Mouse (Mus musculus): ENCODE results near the gene Ifitm2. TPM values are rescaled to one million over a fixed set of nuclear protein-coding genes. Genes with fewer than 3 reads are reported as not detected.
"Not testable (repeated sequence)": the region's sequence is repeated elsewhere in the genome, so short reads cannot be mapped to it uniquely, and the experiment has no call there.

Gene Ifitm2
- total RNA-seq, 1 experiment = 679 TPM

DNA sequence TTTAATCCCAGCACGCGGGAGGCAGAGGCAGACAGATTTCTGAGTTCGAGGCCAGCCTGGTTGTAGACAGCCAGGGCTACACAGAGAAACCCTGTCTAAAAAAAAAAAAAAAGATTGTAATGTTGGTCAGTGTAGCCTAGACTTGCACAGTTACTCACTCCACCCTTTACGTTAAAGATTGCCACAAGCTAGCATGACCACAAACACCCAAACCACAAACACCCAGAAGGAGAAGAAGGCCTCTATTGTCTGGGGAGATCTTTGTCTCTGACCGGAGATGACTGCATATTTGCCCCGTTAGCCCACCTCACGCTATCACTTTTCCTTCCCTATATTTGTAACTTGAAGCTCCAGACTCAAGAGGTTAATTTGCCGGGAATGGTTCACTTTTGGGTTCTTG, 25.9 kb upstream of the Ifitm2 start:
- no peak overlapping the region for H3K9ac ChIP-seq (ENCODE audit: insufficient read depth, low read depth, low read length, poor library complexity, severe bottlenecking)
- no peak for DNase-seq (ENCODE audit: low read depth, low spot score)
- no peak overlapping the region for H3K27ac ChIP-seq (ENCODE audit: insufficient read depth, low read depth, low read length, poor library complexity, severe bottlenecking)
- no peak overlapping the region for H3K4me3 ChIP-seq (ENCODE audit: insufficient read depth in 1 of 2, low read depth in 1 of 2, low read length in 2 of 2, poor library complexity in 1 of 2, severe bottlenecking in 1 of 2)
- H3K4me1 ChIP-seq (ENCODE audit: control insufficient read depth in 2 of 2, insufficient read depth in 2 of 2, low read length in 2 of 2, poor library complexity in 1 of 2) = peaks cover 2 to 7% of the 10 kb centered on the region in 2 experiments; a peak in 3 of 4 replicates
- in situ Hi-C loops (cut with MboI; ENCODE audit: low sequenced_read_pairs in 2 of 2, unreplicated experiment in 2 of 2) = no loop called here
- H3K36me3 ChIP-seq (ENCODE audit: control insufficient read depth, insufficient read depth, low read length, poor library complexity, severe bottlenecking) = no peaks in the 10 kb centered on the region
- no peaks in the 10 kb centered on the region for H3K9me3 ChIP-seq (ENCODE audit: control insufficient read depth, insufficient read depth, low read depth, low read length)
- TF ChIP-seq HCFC1 (IDR thresholded peaks at IDR 0.05; ENCODE audit: borderline replicate concordance, insufficient read depth, low read length) (no peak), ZC3H11A (IDR thresholded peaks at IDR 0.05; ENCODE audit: borderline replicate concordance, low read depth, low read length) (no peak), MAFK (IDR thresholded peaks at IDR 0.05; ENCODE audit: insufficient read depth, low read depth, low read length) (no peak), ZNF384 (IDR thresholded peaks at IDR 0.05; ENCODE audit: low read depth, low read length) (no peak), CHD2 (IDR thresholded peaks at IDR 0.05; ENCODE audit: low read depth, low read length) (no peak)

DNA sequence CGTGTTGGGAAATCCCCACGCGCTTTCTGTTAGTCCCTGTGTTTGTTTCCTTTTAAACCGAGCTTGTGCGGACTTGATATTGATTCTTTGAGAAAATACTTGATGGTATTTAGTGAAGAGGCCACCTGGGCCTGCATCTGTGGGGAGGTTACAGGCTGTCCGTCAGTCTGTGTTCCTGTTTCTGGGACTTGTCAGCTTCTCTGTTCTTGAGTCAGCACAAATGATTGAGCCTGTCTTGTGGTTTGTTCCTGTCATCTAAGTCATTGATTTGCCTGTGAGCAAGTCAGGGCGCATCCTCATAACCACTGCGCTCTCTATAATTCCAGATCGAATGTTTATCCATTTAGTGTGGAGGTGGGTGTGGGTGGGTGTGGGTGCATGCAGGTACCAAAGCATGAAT, 20.9 kb upstream of the Ifitm2 start:
- H3K4me3 ChIP-seq (ENCODE audit: insufficient read depth in 1 of 2, low read depth in 1 of 2, low read length in 2 of 2, poor library complexity in 1 of 2, severe bottlenecking in 1 of 2); DNase-seq (ENCODE audit: low read depth, low spot score); H3K9ac ChIP-seq (ENCODE audit: insufficient read depth, low read depth, low read length, poor library complexity, severe bottlenecking); H3K9me3 ChIP-seq (ENCODE audit: control insufficient read depth, insufficient read depth, low read depth, low read length); H3K36me3 ChIP-seq (ENCODE audit: control insufficient read depth, insufficient read depth, low read length, poor library complexity, severe bottlenecking); in situ Hi-C loops (cut with MboI; ENCODE audit: low sequenced_read_pairs in 2 of 2, unreplicated experiment in 2 of 2): not testable (repeated sequence)
- Histone ChIP-seq H3K4me1 (ENCODE audit: control insufficient read depth in 2 of 2, insufficient read depth in 2 of 2, low read length in 2 of 2, poor library complexity in 1 of 2) (peaks cover 14 to 23% of the 10 kb centered on the region in 2 experiments), H3K27ac (ENCODE audit: insufficient read depth, low read depth, low read length, poor library complexity, severe bottlenecking) (peak overlapping the region; percentile 66; the same call in 1 of the 2 replicates)
- 0 out of 2 replicates have a peak, but pooled peaks have one; percentile 20 for TF ChIP-seq MAFK (IDR thresholded peaks at IDR 0.05; ENCODE audit: insufficient read depth, low read depth, low read length)

DNA sequence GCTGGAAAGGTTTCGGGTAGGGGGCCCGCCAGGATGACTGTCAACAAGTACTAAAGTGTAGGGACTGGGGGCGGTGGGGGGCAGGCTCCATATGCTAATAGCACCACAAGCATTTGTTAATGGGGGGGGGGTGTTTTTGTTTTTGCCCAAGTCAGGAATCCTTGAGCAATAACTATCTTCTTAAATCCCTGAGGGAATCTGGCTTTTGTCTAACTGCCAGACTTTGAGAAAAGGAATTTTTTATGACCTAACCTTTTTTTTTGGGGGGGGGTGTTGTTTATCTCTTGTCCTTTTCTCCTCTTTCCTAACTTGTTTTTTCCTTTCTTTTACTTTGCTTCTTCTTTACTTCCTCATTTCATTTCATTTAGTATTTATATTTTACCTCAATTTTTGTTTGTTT, 19.7 kb upstream of the Ifitm2 start:
- Histone ChIP-seq H3K4me3 (ENCODE audit: insufficient read depth in 1 of 2, low read depth in 1 of 2, low read length in 2 of 2, poor library complexity in 1 of 2, severe bottlenecking in 1 of 2) (peak overlapping the region in 1 of 2 experiments; percentile 30; a peak in 1 of 4 replicates), H3K4me1 (ENCODE audit: control insufficient read depth in 2 of 2, insufficient read depth in 2 of 2, low read length in 2 of 2, poor library complexity in 1 of 2) (peaks cover 17 to 32% of the 10 kb centered on the region in 2 experiments), H3K9ac (ENCODE audit: insufficient read depth, low read depth, low read length, poor library complexity, severe bottlenecking) (peak overlapping the region; percentile 20; the same call in 1 of the 2 replicates), H3K27ac (ENCODE audit: insufficient read depth, low read depth, low read length, poor library complexity, severe bottlenecking) (peak overlapping the region; percentile 60), H3K36me3 (ENCODE audit: control insufficient read depth, insufficient read depth, low read length, poor library complexity, severe bottlenecking) (peaks cover 3% of the 10 kb centered on the region; the same call in 1 of the 2 replicates), H3K9me3 (ENCODE audit: control insufficient read depth, insufficient read depth, low read depth, low read length) (no peaks in the 10 kb centered on the region)
- DNase-seq (ENCODE audit: low read depth, low spot score) = no peak
- TF ChIP-seq HCFC1 (IDR thresholded peaks at IDR 0.05; ENCODE audit: borderline replicate concordance, insufficient read depth, low read length) (no peak), MAFK (IDR thresholded peaks at IDR 0.05; ENCODE audit: insufficient read depth, low read depth, low read length) (no peak), CHD2 (IDR thresholded peaks at IDR 0.05; ENCODE audit: low read depth, low read length) (no peak), ZC3H11A (IDR thresholded peaks at IDR 0.05; ENCODE audit: borderline replicate concordance, low read depth, low read length) (no peak), ZNF384 (IDR thresholded peaks at IDR 0.05; ENCODE audit: low read depth, low read length) (no peak)
- in situ Hi-C loops (cut with MboI; ENCODE audit: low sequenced_read_pairs in 2 of 2, unreplicated experiment in 2 of 2) = no loop called here

DNA sequence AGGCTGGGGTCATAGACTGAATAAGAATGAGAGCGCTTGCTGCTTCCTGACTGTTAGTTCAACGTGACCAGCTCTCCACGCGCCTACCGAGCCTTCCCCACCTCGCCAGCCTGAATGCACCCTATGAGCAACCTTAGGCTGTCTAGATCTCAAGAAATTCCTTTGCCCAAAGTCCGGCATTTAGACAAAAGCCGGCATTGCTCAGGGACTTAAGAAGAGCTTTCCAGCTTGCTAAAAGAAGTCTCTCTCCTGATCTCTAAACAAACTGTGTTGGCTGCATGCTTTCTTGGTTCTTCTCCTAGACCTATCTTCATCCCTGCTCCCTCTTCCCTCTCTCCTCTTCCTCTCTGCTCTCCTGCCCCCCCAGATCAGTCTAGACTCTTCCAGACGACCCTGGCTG, 19.2 kb upstream of the Ifitm2 start:
- Histone ChIP-seq H3K4me1 (ENCODE audit: control insufficient read depth in 2 of 2, insufficient read depth in 2 of 2, low read length in 2 of 2, poor library complexity in 1 of 2) (peaks cover 17 to 37% of the 10 kb centered on the region in 2 experiments), H3K9ac (ENCODE audit: insufficient read depth, low read depth, low read length, poor library complexity, severe bottlenecking) (peak overlapping the region; percentile 20; the same call in 1 of the 2 replicates), H3K36me3 (ENCODE audit: control insufficient read depth, insufficient read depth, low read length, poor library complexity, severe bottlenecking) (peaks cover 8% of the 10 kb centered on the region; the same call in 1 of the 2 replicates), H3K27ac (ENCODE audit: insufficient read depth, low read depth, low read length, poor library complexity, severe bottlenecking) (peak overlapping the region; percentile 60), H3K4me3 (ENCODE audit: insufficient read depth in 1 of 2, low read depth in 1 of 2, low read length in 2 of 2, poor library complexity in 1 of 2, severe bottlenecking in 1 of 2) (peak overlapping the region in 1 of 2 experiments; percentile 30; a peak in 1 of 4 replicates), H3K9me3 (ENCODE audit: control insufficient read depth, insufficient read depth, low read depth, low read length) (no peaks in the 10 kb centered on the region)
- no peak for DNase-seq (ENCODE audit: low read depth, low spot score)
- TF ChIP-seq MAFK (IDR thresholded peaks at IDR 0.05; ENCODE audit: insufficient read depth, low read depth, low read length) (no peak), ZNF384 (IDR thresholded peaks at IDR 0.05; ENCODE audit: low read depth, low read length) (no peak), CHD2 (IDR thresholded peaks at IDR 0.05; ENCODE audit: low read depth, low read length) (no peak), HCFC1 (IDR thresholded peaks at IDR 0.05; ENCODE audit: borderline replicate concordance, insufficient read depth, low read length) (no peak), ZC3H11A (IDR thresholded peaks at IDR 0.05; ENCODE audit: borderline replicate concordance, low read depth, low read length) (no peak)
- in situ Hi-C loops (cut with MboI; ENCODE audit: low sequenced_read_pairs in 2 of 2, unreplicated experiment in 2 of 2) = no loop called here
